Mouse (Mus musculus): ENCODE measurements at regions not wholly inside any gene's neighbourhood (a gene's known extent, or its start where the extent isn't known, plus 50 kb on each side); places are given as distances from the start of the nearest gene placed in this dataset.
A peak's percentile ranks its signal among the peaks of the same experiment; 100 is the strongest.

DNA sequence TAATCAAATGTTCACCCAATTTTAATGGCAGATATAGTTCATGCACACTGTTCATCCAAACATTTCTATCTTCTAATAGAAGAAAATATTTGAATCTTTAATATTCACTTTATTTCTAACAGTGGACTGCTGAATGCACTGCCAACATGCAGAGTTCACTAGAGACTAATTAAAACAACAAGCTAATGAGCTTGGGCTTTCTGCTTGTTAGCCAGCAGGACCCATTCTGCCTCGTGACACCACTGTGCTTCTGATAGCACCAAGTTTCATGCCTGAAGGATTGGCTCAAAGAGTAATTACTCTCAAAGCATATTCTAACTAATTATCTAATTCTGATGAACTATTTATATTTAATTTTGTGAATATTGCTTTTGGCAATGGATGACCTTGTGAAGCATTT, 1532.8 kb upstream of the Cntnap5a start:
- DNase-seq (ENCODE audit: inconsistent ontology term) = peak; percentile 11

DNA sequence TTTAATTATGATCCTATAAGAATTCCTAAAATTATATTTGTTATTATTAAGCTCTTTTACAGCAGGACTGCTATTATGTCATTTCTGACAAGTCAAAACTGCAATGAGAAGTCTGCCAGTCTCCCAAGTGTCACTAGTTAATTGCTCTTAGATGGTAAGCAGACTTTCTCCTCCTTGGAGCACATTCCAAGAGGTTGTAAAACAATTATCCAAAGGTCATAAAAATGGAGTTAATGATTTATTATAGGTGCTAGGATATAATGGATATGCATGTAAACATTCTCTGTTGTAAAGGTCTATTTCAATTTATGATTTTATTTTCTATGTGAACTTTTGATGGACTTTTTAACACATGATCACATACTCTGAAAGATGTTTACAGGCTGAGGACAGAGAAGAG, 1531.7 kb upstream of the Cntnap5a start:
- DNase-seq (ENCODE audit: inconsistent ontology term) = no peak
